Mouse (Mus musculus) MEL (cell line): ENCODE results near the gene Tmprss6. TPM values are rescaled to one million over a fixed set of nuclear protein-coding genes. Genes with fewer than 3 reads are reported as not detected.

Experiments
- DNase-seq: peaks from one replicate; pipeline ENCODE4 v3.0.0; 2011; ENCODE audit warnings: low read depth, low spot score
- H3K27ac ChIP-seq: 2 replicates; pipeline ENCODE4 v1.5.1; 2012; ENCODE audit warnings: low read depth, mild to moderate bottlenecking, control low read depth, low read length, moderate library complexity; ENCODE audit not compliant: control insufficient read depth
- H3K27me3 ChIP-seq, 2 experiments: fragments of 150-350 bp in 1 of 2; sonication (generic) in 1 of 2; 2 replicates each; pipeline ENCODE4 v1.6.1; 2012; ENCODE audit warnings: low read length in 2 of 2, mild to moderate bottlenecking in 2 of 2, improper control_type of control experiment in 1 of 2, moderate library complexity in 1 of 2; ENCODE audit not compliant: insufficient read depth in 2 of 2, control insufficient read depth in 1 of 2
- H3K36me3 ChIP-seq, 2 experiments: 2 replicates each; pipeline ENCODE4 v1.6.1; 2012 to 2014; ENCODE audit warnings: low read length in 2 of 2, improper control_type of control experiment in 1 of 2, inconsistent platforms in 1 of 2, mild to moderate bottlenecking in 1 of 2; ENCODE audit not compliant: insufficient read depth in 2 of 2, control insufficient read depth in 1 of 2
- H3K4me1 ChIP-seq, 2 experiments: fragments of 150-350 bp in 1 of 2; sonication (generic) in 1 of 2; 2 replicates each; pipeline ENCODE4 v1.6.1; 2012; ENCODE audit warnings: low read length in 2 of 2, improper control_type of control experiment in 1 of 2, mild to moderate bottlenecking in 1 of 2; ENCODE audit not compliant: insufficient read depth in 2 of 2, control insufficient read depth in 1 of 2
- H3K4me3 ChIP-seq, 2 experiments: fragments of 150-350 bp in 1 of 2; sonication (generic) in 1 of 2; 2 replicates each; pipeline ENCODE4 v1.5.1; 2012; ENCODE audit warnings: low read depth in 2 of 2, low read length in 2 of 2, mild to moderate bottlenecking in 2 of 2, moderate library complexity in 2 of 2, control low read depth in 1 of 2, improper control_type of control experiment in 1 of 2; ENCODE audit not compliant: control insufficient read depth in 1 of 2, insufficient read depth in 1 of 2
- H3K79me2 ChIP-seq: 2 replicates; pipeline ENCODE4 v1.6.1; 2012; ENCODE audit warnings: mild to moderate bottlenecking, low read length, moderate library complexity; ENCODE audit not compliant: control insufficient read depth, poor library complexity, insufficient read depth
- H3K9ac ChIP-seq: 2 replicates; pipeline ENCODE4 v1.6.1; 2012; ENCODE audit warnings: low read depth, mild to moderate bottlenecking, control low read depth, low read length, moderate library complexity; ENCODE audit not compliant: control insufficient read depth, poor library complexity, severe bottlenecking
- H3K9me3 ChIP-seq: fragments of 150-350 bp; sonication (generic); replicated peaks from 2 replicates; pipeline ENCODE4 v1.6.1; 2012; ENCODE audit warnings: mild to moderate bottlenecking, low read length, improper control_type of control experiment, moderate library complexity; ENCODE audit not compliant: insufficient read depth
- CHD1 ChIP-seq: IDR thresholded peaks from 2 replicates; pipeline ENCODE4 v1.6.1; 2012; ENCODE audit warnings: low read depth, mild to moderate bottlenecking, inconsistent platforms, low read length, improper control_type of control experiment
- CTCF ChIP-seq, 3 experiments: IDR thresholded peaks in 2 of 3; conservative IDR thresholded peaks in 1 of 3; 2 replicates each; pipeline ENCODE4 v1.5.1; 2011 to 2012; ENCODE audit warnings: low read length in 3 of 3, low read depth in 2 of 3, mild to moderate bottlenecking in 2 of 3, improper control_type of control experiment in 1 of 3, inconsistent platforms in 1 of 3, mixed read lengths in 1 of 3, moderate library complexity in 1 of 3; ENCODE audit not compliant: control insufficient read depth in 1 of 3, insufficient read depth in 1 of 3, poor library complexity in 1 of 3, severe bottlenecking in 1 of 3
- ELF1 ChIP-seq: IDR thresholded peaks from 2 replicates; pipeline ENCODE4 v1.6.1; 2014; ENCODE audit warnings: low read depth, mild to moderate bottlenecking, inconsistent platforms, low read length, improper control_type of control experiment, moderate library complexity
- EP300 ChIP-seq, 2 experiments: IDR thresholded peaks; 2 replicates each; pipeline ENCODE4 v1.6.1; 2011; ENCODE audit warnings: improper control_type of control experiment in 2 of 2, low read length in 2 of 2, low read depth in 1 of 2, mild to moderate bottlenecking in 1 of 2
- ETS1 ChIP-seq: IDR thresholded peaks from 2 replicates; pipeline ENCODE4 v1.6.1; 2012; ENCODE audit warnings: low read depth, mild to moderate bottlenecking, inconsistent platforms, low read length, improper control_type of control experiment, moderate library complexity
- GABPA ChIP-seq: IDR thresholded peaks from 2 replicates; pipeline ENCODE4 v1.6.1; 2012; ENCODE audit warnings: low read depth, mild to moderate bottlenecking, inconsistent platforms, low read length, improper control_type of control experiment, moderate library complexity
- HCFC1 ChIP-seq: IDR thresholded peaks from 2 replicates; pipeline ENCODE4 v1.6.1; 2012; ENCODE audit warnings: low read depth, mild to moderate bottlenecking, inconsistent platforms, low read length, improper control_type of control experiment, moderate library complexity
- JUND ChIP-seq: IDR thresholded peaks from 2 replicates; pipeline ENCODE4 v1.6.1; 2011; ENCODE audit warnings: low read depth, mild to moderate bottlenecking, improper control_type of control experiment, low read length
- KAT2A ChIP-seq: conservative IDR thresholded peaks from 2 replicates; pipeline ENCODE4 v1.6.1; 2012; ENCODE audit warnings: low read depth, low read length, improper control_type of control experiment, inconsistent platforms
- MAX ChIP-seq: IDR thresholded peaks from 2 replicates; pipeline ENCODE4 v1.6.1; 2011; ENCODE audit warnings: low read length, improper control_type of control experiment
- MAZ ChIP-seq: IDR thresholded peaks from 2 replicates; pipeline ENCODE4 v1.6.1; 2012; ENCODE audit warnings: low read depth, mild to moderate bottlenecking, inconsistent platforms, low read length, improper control_type of control experiment
- MEF2A ChIP-seq: IDR thresholded peaks from 2 replicates; pipeline ENCODE4 v1.6.1; 2014; ENCODE audit warnings: low read depth, mild to moderate bottlenecking, inconsistent platforms, low read length, improper control_type of control experiment; ENCODE audit not compliant: poor library complexity, insufficient replicate concordance, severe bottlenecking; ENCODE audit errors: extremely low read depth
- MXI1 ChIP-seq: IDR thresholded peaks from 2 replicates; pipeline ENCODE4 v1.6.1; 2011; ENCODE audit warnings: mild to moderate bottlenecking, low read depth, low read length, improper control_type of control experiment
- MYC ChIP-seq: IDR thresholded peaks from 2 replicates; pipeline ENCODE4 v1.6.1; 2011; ENCODE audit warnings: low read depth, mild to moderate bottlenecking, low read length, improper control_type of control experiment, moderate library complexity
- NELFE ChIP-seq: IDR thresholded peaks from 2 replicates; pipeline ENCODE4 v1.6.1; 2011; ENCODE audit warnings: low read depth, low read length, improper control_type of control experiment
- NRF1 ChIP-seq: IDR thresholded peaks from 2 replicates; pipeline ENCODE4 v1.6.1; 2014; ENCODE audit warnings: low read depth, mild to moderate bottlenecking, inconsistent platforms, low read length, improper control_type of control experiment, moderate library complexity; ENCODE audit not compliant: poor library complexity, insufficient read depth, severe bottlenecking
- POLR2A ChIP-seq, 2 experiments: IDR thresholded peaks; 2 replicates each; pipeline ENCODE4 v1.6.1; 2011 to 2012; ENCODE audit warnings: low read length in 2 of 2, mild to moderate bottlenecking in 2 of 2, control low read depth in 1 of 2, improper control_type of control experiment in 1 of 2, low read depth in 1 of 2, moderate library complexity in 1 of 2; ENCODE audit not compliant: control insufficient read depth in 1 of 2, insufficient read depth in 1 of 2, poor library complexity in 1 of 2
- POLR2AphosphoS2 ChIP-seq: IDR thresholded peaks from 2 replicates; pipeline ENCODE4 v1.6.1; 2011; ENCODE audit warnings: low read length, improper control_type of control experiment
- RAD21 ChIP-seq: IDR thresholded peaks from 2 replicates; pipeline ENCODE4 v1.6.1; 2011; ENCODE audit warnings: mild to moderate bottlenecking, low read depth, low read length, improper control_type of control experiment
- RCOR1 ChIP-seq: IDR thresholded peaks from 2 replicates; pipeline ENCODE4 v1.6.1; 2012; ENCODE audit warnings: low read depth, mild to moderate bottlenecking, inconsistent platforms, low read length, improper control_type of control experiment
- SIN3A ChIP-seq: IDR thresholded peaks from 2 replicates; pipeline ENCODE4 v1.6.1; 2012; ENCODE audit warnings: low read length, improper control_type of control experiment, inconsistent platforms
- TAL1 ChIP-seq: IDR thresholded peaks from 2 replicates; pipeline ENCODE4 v1.6.1; 2012; ENCODE audit warnings: mild to moderate bottlenecking, inconsistent platforms, low read length, moderate library complexity, mixed read lengths
- TBP ChIP-seq: IDR thresholded peaks from 2 replicates; pipeline ENCODE4 v1.8.0; 2011; ENCODE audit warnings: low read depth, low read length, improper control_type of control experiment
- TCF12 ChIP-seq: IDR thresholded peaks from 2 replicates; pipeline ENCODE4 v1.6.1; 2014; ENCODE audit warnings: low read depth, mild to moderate bottlenecking, inconsistent platforms, low read length, improper control_type of control experiment, moderate library complexity
- USF1 ChIP-seq: IDR thresholded peaks from 2 replicates; pipeline ENCODE4 v1.6.1; 2014; ENCODE audit warnings: low read depth, mild to moderate bottlenecking, inconsistent platforms, low read length, improper control_type of control experiment, moderate library complexity
- USF2 ChIP-seq, 2 experiments: IDR thresholded peaks; 2 replicates each; pipeline ENCODE4 v1.6.1; 2011 to 2012; ENCODE audit warnings: improper control_type of control experiment in 2 of 2, low read length in 2 of 2, borderline replicate concordance in 1 of 2, inconsistent platforms in 1 of 2, low read depth in 1 of 2, mild to moderate bottlenecking in 1 of 2; ENCODE audit not compliant: insufficient read depth in 1 of 2
- ZMIZ1 ChIP-seq: IDR thresholded peaks from 2 replicates; pipeline ENCODE4 v1.6.1; 2012; ENCODE audit warnings: low read depth, mild to moderate bottlenecking, inconsistent platforms, low read length, improper control_type of control experiment, moderate library complexity
- ZNF384 ChIP-seq: IDR thresholded peaks from 2 replicates; pipeline ENCODE4 v1.6.1; 2012; ENCODE audit warnings: low read depth, mild to moderate bottlenecking, inconsistent platforms, low read length, improper control_type of control experiment
- polyA plus RNA-seq, 2 experiments: library from polyadenylated mRNA; stranded (reverse) in 1 of 2; unstranded in 1 of 2; fragments of >175 nt in 1 of 2; fragments of >200 nt in 1 of 2; gene quantifications; 2 replicates each; pipeline versions ENCODE4 v1.2.1 to v1.2.4; 2012; ENCODE audit warnings: low replicate concordance in 2 of 2, low read depth in 1 of 2; ENCODE audit not compliant: insufficient read length in 2 of 2, insufficient read depth in 1 of 2, missing spikeins in 1 of 2
- total RNA-seq: library from RNA; depleted of rRNA; stranded (reverse); fragments of 300-350 nt; gene quantifications from 2 replicates; pipeline ENCODE4 v1.2.3, GENCODE M21; 2012

Tmprss6 gene
- total and polyA plus RNA-seq, 3 experiments: 0.11 to 0.12 TPM; not detected in 1

- Histone ChIP-seq H3K27ac (no peak overlapping the region), H3K4me1 (peaks cover 23 to 43% of the 10 kb centered on the region in 2 experiments), H3K4me3 (no peak overlapping the region), H3K36me3 (peaks cover 0 to 26% of the 10 kb centered on the region in 2 experiments; a peak in 2 of 4 replicates), H3K27me3 (no peaks in the 10 kb centered on the region), H3K9ac (no peak overlapping the region), H3K79me2 (peaks cover 8% of the 10 kb centered on the region; the same call in 1 of the 2 replicates), H3K9me3 (no peaks in the 10 kb centered on the region)
- no peak for DNase-seq
- no peak for TF ChIP-seq GABPA
- TF ChIP-seq RAD21: no peak
- TF ChIP-seq MEF2A: no peak
- TF ChIP-seq RCOR1: no peak
- TF ChIP-seq CTCF (IDR thresholded peaks at IDR 0.05 in 2 of 3, conservative IDR thresholded peaks at IDR 0.05 in 1 of 3; ENCODE audit: control insufficient read depth in 1 of 3, insufficient read depth in 1 of 3, low read depth in 2 of 3, low read length in 3 of 3, poor library complexity in 1 of 3, severe bottlenecking in 1 of 3): no peak
- TF ChIP-seq MYC: no peak
- no peak for TF ChIP-seq HCFC1
- TF ChIP-seq USF1: no peak
- TF ChIP-seq EP300 (IDR thresholded peaks at IDR 0.05; ENCODE audit: low read depth in 1 of 2, low read length in 2 of 2): no peak
- TF ChIP-seq ELF1: no peak
- TF ChIP-seq TAL1: no peak
- TF ChIP-seq USF2 (IDR thresholded peaks at IDR 0.05; ENCODE audit: borderline replicate concordance in 1 of 2, insufficient read depth in 1 of 2, low read depth in 1 of 2, low read length in 2 of 2): no peak
- no peak for TF ChIP-seq JUND
- TF ChIP-seq, all 39 proteins: peak for 0
These were observed 58.8 kb downstream of the Tmprss6 start for GRCm38 (mm10) chr15:78409570-78410052.

- Histone ChIP-seq H3K36me3 (peaks cover 0 to 22% of the 10 kb centered on the region in 2 experiments; a peak in 2 of 4 replicates), H3K27me3 (no peaks in the 10 kb centered on the region), H3K79me2 (peaks cover 9% of the 10 kb centered on the region; the same call in 1 of the 2 replicates), H3K4me1 (peaks cover 12 to 36% of the 10 kb centered on the region in 2 experiments), H3K9me3 (no peaks in the 10 kb centered on the region), H3K27ac (peak within 1 kb of the TSS; percentile 96), H3K9ac (peak within 1 kb of the TSS; percentile 96), H3K4me3 (peak within 1 kb of the TSS; percentile 93 to 96)
- DNase-seq: peak; percentile 95
- TF ChIP-seq ZNF384 (no peak), RAD21 (no peak), EP300 (IDR thresholded peaks at IDR 0.05; ENCODE audit: low read depth in 1 of 2, low read length in 2 of 2) (0 out of 4 replicates have a peak, but pooled peaks of 1 of the 2 experiments have one; percentile 15), CHD1 (peak; percentile 100), GABPA (no peak), MAX (0 out of 2 replicates have a peak, but pooled peaks have one; percentile 5), TCF12 (peak; percentile 21), NRF1 (no peak), ZMIZ1 (peak; percentile 83), NELFE (peak; percentile 61), ETS1 (peak; percentile 20; the same call in 1 of the 2 replicates), POLR2A (IDR thresholded peaks at IDR 0.05; ENCODE audit: control insufficient read depth in 1 of 2, insufficient read depth in 1 of 2, low read depth in 1 of 2, low read length in 2 of 2, poor library complexity in 1 of 2) (peak; percentile 63 to 78), USF2 (IDR thresholded peaks at IDR 0.05; ENCODE audit: borderline replicate concordance in 1 of 2, insufficient read depth in 1 of 2, low read depth in 1 of 2, low read length in 2 of 2) (no peak), HCFC1 (peak; percentile 61; the same call in 1 of the 2 replicates), SIN3A (peak; percentile 74), JUND (no peak), POLR2AphosphoS2 (peak; percentile 82), TBP (peak; percentile 74; the same call in 1 of the 2 replicates), MAZ (peak; percentile 81; the same call in 1 of the 2 replicates), KAT2A (no peak), MXI1 (peak; percentile 64; the same call in 1 of the 2 replicates), MYC (0 out of 2 replicates have a peak, but pooled peaks have one; percentile 31)
These were observed 62.0 kb downstream of the Tmprss6 start, which contains the start of gene Mpst for GRCm38 (mm10) chr15:78406293-78406934. TSS of gene Mpst (plus strand) at chr15:78406416.
